Mouse (Mus musculus) myocyte (in vitro differentiated cells): ENCODE measurements at regions not wholly inside any gene's neighbourhood (a gene's known extent, or its start where the extent isn't known, plus 50 kb on each side); places are given as distances from the start of the nearest gene placed in this dataset.

ENCODE experiments used
- MAX ChIP-seq: IDR thresholded peaks from one replicate; pipeline ENCODE4 v1.6.1; 2011; ENCODE audit warnings: low read depth, mild to moderate bottlenecking, control low read depth
- MYOD1 ChIP-seq, 3 experiments: IDR thresholded peaks; one replicate each; pipeline ENCODE4 v1.6.1; 2011; ENCODE audit warnings: control low read depth in 2 of 3, low read depth in 2 of 3, mild to moderate bottlenecking in 2 of 3, moderate library complexity in 1 of 3; ENCODE audit not compliant: insufficient read length in 2 of 3, control insufficient read depth in 1 of 3
- POLR2A ChIP-seq: IDR thresholded peaks from one replicate; pipeline ENCODE4 v1.6.1; 2011; ENCODE audit warnings: low read depth, mild to moderate bottlenecking, control low read depth, moderate library complexity; ENCODE audit not compliant: insufficient read length
- POLR2AphosphoS2 ChIP-seq: IDR thresholded peaks from one replicate; pipeline ENCODE4 v1.6.1; 2011; ENCODE audit warnings: low read depth, control low read depth; ENCODE audit not compliant: insufficient read length
- USF1 ChIP-seq: IDR thresholded peaks from one replicate; pipeline ENCODE4 v1.6.1; 2011; ENCODE audit warnings: low read depth, mild to moderate bottlenecking, control low read depth, moderate library complexity

GRCm38 (mm10) chr8:84322761-84323160 is 52.6 kb upstream of the Ccdc130 start:
- TF ChIP-seq MYOD1 (IDR thresholded peaks at IDR 0.05; ENCODE audit: control insufficient read depth in 1 of 3, insufficient read length in 2 of 3, low read depth in 2 of 3) (no peak), POLR2A (no peak), USF1 (no peak), POLR2AphosphoS2 (no peak), MAX (no peak)
